Mouse (Mus musculus) C2C12 (cell line): Measurements from ENCODE around the gene Dyx1c1.

Source experiments
- CTCF ChIP-seq: IDR thresholded peaks from one replicate; pipeline ENCODE4 v1.5.1; 2011; ENCODE audit not compliant: control insufficient read depth, insufficient read depth, insufficient read length
- USF1 ChIP-seq: IDR thresholded peaks from one replicate; pipeline ENCODE4 v1.6.1; 2011; ENCODE audit warnings: low read depth, mild to moderate bottlenecking, control low read depth, moderate library complexity

DNA sequence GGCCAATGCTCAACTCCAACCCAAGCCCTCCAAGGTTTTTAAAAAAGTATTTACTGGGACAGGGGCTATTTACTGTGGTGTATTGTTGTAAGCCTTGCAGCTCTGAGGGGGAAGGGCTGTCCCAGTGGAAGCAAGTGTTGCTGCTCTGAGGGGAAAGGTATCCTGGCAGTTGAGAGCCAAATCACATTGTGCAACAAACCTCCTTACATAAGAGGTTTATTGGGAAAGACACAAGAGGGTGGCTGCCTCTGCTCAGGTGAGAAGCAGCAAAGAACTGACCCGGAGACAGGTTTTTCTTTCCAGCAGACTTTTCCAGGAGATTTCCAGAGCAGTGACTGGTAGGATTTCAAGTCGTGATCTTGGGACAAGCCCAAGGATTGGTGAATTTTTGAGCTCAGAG, 22.3 kb upstream of the Dyx1c1 start:
- TF ChIP-seq CTCF (no peak), USF1 (no peak)
